Mouse (Mus musculus): ENCODE measurements around the gene Nol7.

GRCm38 (mm10) chr13:43374918-43375432, 23.2 kb upstream of the Nol7 start:
- no peak for TF ChIP-seq CTCF (IDR thresholded peaks at IDR 0.05; ENCODE audit: borderline replicate concordance, control insufficient read depth, extremely low read depth, insufficient read depth, low read length, poor library complexity)
- no peak for TF ChIP-seq POLR2A (IDR thresholded peaks at IDR 0.05; ENCODE audit: control insufficient read depth, extremely low read depth, insufficient read depth, low read length, poor library complexity)

Measured in thymus, adult 2 months (tissue).